Mouse (Mus musculus): ENCODE measurements around the gene Slc44a5. TPM values are rescaled to one million over a fixed set of nuclear protein-coding genes. Genes with fewer than 3 reads are reported as not detected.

Slc44a5 gene
- polyA plus RNA-seq, 1 experiment = 3.7 TPM

DNA sequence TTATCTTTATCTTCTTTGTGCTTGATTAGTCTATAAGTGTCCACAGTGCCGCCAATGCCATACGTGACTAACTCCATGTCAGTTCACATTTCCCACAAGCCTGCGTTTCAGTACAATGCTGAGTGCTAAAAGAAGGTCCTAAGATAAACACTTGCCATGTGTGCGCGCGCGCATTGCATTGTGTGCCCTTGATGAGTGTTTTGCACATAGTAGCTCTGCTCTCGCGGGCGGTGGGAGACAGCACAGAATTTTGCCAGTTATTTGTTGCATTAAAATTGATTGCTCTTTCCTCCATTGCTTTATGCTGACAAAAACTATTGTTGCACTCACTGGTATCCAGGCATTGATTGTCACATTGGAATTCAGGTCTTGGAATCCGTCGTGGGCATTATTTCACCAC is 108.5 kb downstream of the Slc44a5 start:
- TF ChIP-seq POLR2A (IDR thresholded peaks at IDR 0.05; ENCODE audit: control insufficient read depth, low read depth, low read length) = no peak
- no peak for TF ChIP-seq CTCF (IDR thresholded peaks at IDR 0.05; ENCODE audit: control insufficient read depth, insufficient read depth, insufficient replicate concordance, low read depth, low read length)

DNA sequence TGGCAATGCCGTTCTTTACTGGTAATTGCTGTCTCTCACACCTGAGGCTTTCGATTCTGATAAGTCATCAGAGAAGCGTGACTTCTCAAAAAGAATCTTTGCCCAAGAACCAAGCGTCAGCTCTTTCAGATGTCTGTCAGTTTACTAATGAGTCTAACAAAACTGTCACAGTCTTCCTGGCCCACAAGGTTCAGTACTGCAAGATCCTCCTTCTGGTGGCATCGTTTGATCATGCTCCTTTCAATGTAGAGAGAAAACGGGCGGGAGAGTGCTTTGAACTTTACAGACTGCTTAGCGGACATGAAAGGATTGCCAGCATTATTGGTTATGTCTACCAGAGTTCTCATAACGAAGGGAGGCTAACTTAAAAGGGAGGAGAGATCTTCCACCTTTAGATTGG is 109.0 kb downstream of the Slc44a5 start:
- H3K4me1 ChIP-seq (ENCODE audit: control insufficient read depth, insufficient read depth, low read length) = no peaks in the 10 kb centered on the region
- no peaks in the 10 kb centered on the region for H3K27me3 ChIP-seq (ENCODE audit: control insufficient read depth, insufficient read depth, low read length)
- TF ChIP-seq POLR2A (IDR thresholded peaks at IDR 0.05; ENCODE audit: control insufficient read depth, low read depth, low read length) = no peak
- TF ChIP-seq CTCF (IDR thresholded peaks at IDR 0.05; ENCODE audit: control insufficient read depth, insufficient read depth, insufficient replicate concordance, low read depth, low read length) = no peak
- H3K27ac ChIP-seq (ENCODE audit: control insufficient read depth, insufficient read depth, low read depth, low read length) = no peak overlapping the region
- no peaks in the 10 kb centered on the region for H3K36me3 ChIP-seq (ENCODE audit: control insufficient read depth, insufficient read depth, low read length)
- H3K4me3 ChIP-seq (ENCODE audit: control insufficient read depth, low read depth, low read length) = no peak overlapping the region

More for the DNA sequence above, 108.5 kb downstream of the Slc44a5 start:
- Histone ChIP-seq H3K4me3 (ENCODE audit: control insufficient read depth, low read depth, low read length) (no peak overlapping the region), H3K27me3 (ENCODE audit: control insufficient read depth, insufficient read depth, low read length) (no peaks in the 10 kb centered on the region), H3K27ac (ENCODE audit: control insufficient read depth, insufficient read depth, low read depth, low read length) (no peak overlapping the region), H3K4me1 (ENCODE audit: control insufficient read depth, insufficient read depth, low read length) (no peaks in the 10 kb centered on the region), H3K36me3 (ENCODE audit: control insufficient read depth, insufficient read depth, low read length) (no peaks in the 10 kb centered on the region)

DNA sequence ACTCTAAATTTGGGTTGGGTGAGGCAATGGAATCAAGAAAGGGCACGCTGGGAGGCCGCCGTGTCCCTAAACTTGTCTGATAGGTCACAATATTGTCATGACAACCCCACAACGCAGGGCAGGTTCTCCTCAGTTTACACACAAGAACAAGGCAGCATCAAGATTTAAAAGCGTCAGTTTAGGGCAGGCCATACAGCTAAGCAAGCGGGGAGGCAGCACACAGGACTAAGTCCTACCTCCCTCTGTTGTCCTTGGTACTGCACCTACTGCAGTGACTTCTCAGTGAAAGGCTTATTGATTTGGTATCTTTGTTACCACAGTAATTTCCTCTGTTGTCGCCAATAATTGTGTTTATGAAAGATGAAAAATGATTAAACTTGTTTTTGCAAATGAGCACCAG is 109.7 kb downstream of the Slc44a5 start:
- H3K36me3 ChIP-seq (ENCODE audit: control insufficient read depth, insufficient read depth, low read length) = no peaks in the 10 kb centered on the region
- TF ChIP-seq POLR2A (IDR thresholded peaks at IDR 0.05; ENCODE audit: control insufficient read depth, low read depth, low read length) (no peak), CTCF (IDR thresholded peaks at IDR 0.05; ENCODE audit: control insufficient read depth, insufficient read depth, insufficient replicate concordance, low read depth, low read length) (no peak)
- H3K27ac ChIP-seq (ENCODE audit: control insufficient read depth, insufficient read depth, low read depth, low read length) = no peak overlapping the region
- H3K27me3 ChIP-seq (ENCODE audit: control insufficient read depth, insufficient read depth, low read length) = no peaks in the 10 kb centered on the region
- H3K4me1 ChIP-seq (ENCODE audit: control insufficient read depth, insufficient read depth, low read length) = no peaks in the 10 kb centered on the region
- H3K4me3 ChIP-seq (ENCODE audit: control insufficient read depth, low read depth, low read length) = no peak overlapping the region

DNA sequence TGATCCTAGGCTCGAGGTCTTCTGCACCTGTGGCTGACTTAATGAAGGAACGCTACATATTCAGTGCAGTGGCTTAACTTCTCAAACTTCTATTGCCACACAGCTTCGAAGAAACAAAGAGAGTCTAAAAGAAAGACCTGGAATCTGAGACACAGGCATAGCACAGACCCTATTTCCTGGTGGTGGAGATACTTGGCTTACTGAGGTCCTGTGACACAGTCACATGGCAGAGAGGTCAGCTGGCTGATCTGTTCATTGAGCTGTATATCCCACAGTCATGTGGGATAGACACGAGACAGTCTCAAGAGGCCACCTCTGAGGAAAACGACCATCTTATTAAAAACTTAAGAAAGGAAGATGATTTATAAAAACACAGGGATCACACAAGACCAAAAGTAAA is 116.8 kb downstream of the Slc44a5 start:
- Histone ChIP-seq H3K4me1 (ENCODE audit: control insufficient read depth, insufficient read depth, low read length) (peaks cover 2% of the 10 kb centered on the region; the same call in 1 of the 2 replicates), H3K36me3 (ENCODE audit: control insufficient read depth, insufficient read depth, low read length) (no peaks in the 10 kb centered on the region), H3K4me3 (ENCODE audit: control insufficient read depth, low read depth, low read length) (no peak overlapping the region), H3K27ac (ENCODE audit: control insufficient read depth, insufficient read depth, low read depth, low read length) (no peak overlapping the region), H3K27me3 (ENCODE audit: control insufficient read depth, insufficient read depth, low read length) (no peaks in the 10 kb centered on the region)
- TF ChIP-seq POLR2A (IDR thresholded peaks at IDR 0.05; ENCODE audit: control insufficient read depth, low read depth, low read length) = no peak
- TF ChIP-seq CTCF (IDR thresholded peaks at IDR 0.05; ENCODE audit: control insufficient read depth, insufficient read depth, insufficient replicate concordance, low read depth, low read length) = no peak

DNA sequence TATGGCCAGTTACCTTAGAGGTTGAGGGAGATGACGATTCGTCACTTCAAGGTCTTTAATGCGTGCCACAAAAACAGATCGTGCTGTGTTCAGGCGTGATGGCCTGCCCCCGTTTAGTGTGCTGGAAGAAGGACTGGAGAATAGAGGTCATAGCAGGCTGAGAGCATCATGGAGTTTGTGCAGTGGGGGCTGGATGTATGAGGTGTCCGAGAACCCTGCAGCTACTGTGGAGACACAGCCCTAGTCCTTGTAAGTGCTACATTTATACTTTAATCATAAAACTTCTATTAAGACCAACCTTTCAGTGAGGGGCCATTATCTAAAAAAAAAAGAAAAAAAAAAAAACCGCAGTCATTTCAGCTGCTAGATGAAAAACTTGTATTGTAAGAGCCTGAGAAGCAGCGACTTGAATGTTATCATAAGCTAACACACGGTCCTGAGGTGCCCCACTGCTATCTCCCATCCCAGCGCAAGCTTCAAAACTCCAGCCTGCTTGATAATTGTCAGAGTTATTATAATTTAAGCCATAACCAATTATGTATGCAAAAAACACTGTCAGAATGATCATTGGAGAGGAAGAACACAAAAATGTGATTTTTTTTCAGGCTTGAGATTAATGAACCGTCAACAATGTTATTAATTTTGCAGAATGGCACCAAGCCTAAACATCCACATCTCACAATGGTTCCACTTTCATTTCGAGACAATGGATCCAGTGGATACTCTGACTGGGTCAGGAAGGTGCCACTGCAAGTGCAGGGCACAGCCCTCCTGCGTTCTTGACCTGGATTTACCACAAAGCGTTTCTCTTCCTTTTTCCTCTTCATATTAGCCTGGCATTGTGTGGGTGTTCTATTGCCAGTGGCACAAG is 118.5 kb downstream of the Slc44a5 start:
- H3K27me3 ChIP-seq (ENCODE audit: control insufficient read depth, insufficient read depth, low read length) = no peaks in the 10 kb centered on the region
- no peaks in the 10 kb centered on the region for H3K36me3 ChIP-seq (ENCODE audit: control insufficient read depth, insufficient read depth, low read length)
- H3K4me3 ChIP-seq (ENCODE audit: control insufficient read depth, low read depth, low read length) = no peak overlapping the region
- peaks cover 2% of the 10 kb centered on the region; the same call in 1 of the 2 replicates for H3K4me1 ChIP-seq (ENCODE audit: control insufficient read depth, insufficient read depth, low read length)
- TF ChIP-seq POLR2A (IDR thresholded peaks at IDR 0.05; ENCODE audit: control insufficient read depth, low read depth, low read length) = no peak
- no peak for TF ChIP-seq CTCF (IDR thresholded peaks at IDR 0.05; ENCODE audit: control insufficient read depth, insufficient read depth, insufficient replicate concordance, low read depth, low read length)
- H3K27ac ChIP-seq (ENCODE audit: control insufficient read depth, insufficient read depth, low read depth, low read length) = no peak overlapping the region

DNA sequence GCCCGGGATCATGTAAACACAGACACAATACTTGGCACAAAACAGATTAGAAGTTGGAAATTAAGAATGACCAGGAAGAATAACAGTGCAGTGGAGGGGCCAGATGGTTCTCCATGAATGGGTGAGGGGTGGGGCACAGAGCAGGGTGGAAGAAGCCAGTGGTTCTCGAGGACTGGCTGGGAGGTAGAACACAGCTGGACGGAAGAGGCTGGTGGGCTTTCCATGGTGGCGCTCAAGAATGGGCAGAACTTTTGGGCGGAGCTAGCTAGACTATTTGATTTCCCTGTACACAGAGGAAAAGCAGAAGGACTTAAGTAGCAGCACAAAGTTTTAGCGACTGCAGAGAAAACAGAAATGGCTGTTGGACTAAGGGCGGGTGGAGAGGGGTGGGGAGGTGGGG is 119.2 kb downstream of the Slc44a5 start:
- no peaks in the 10 kb centered on the region for H3K27me3 ChIP-seq (ENCODE audit: control insufficient read depth, insufficient read depth, low read length)
- H3K36me3 ChIP-seq (ENCODE audit: control insufficient read depth, insufficient read depth, low read length) = no peaks in the 10 kb centered on the region
- H3K27ac ChIP-seq (ENCODE audit: control insufficient read depth, insufficient read depth, low read depth, low read length) = no peak overlapping the region
- H3K4me3 ChIP-seq (ENCODE audit: control insufficient read depth, low read depth, low read length) = no peak overlapping the region
- TF ChIP-seq POLR2A (IDR thresholded peaks at IDR 0.05; ENCODE audit: control insufficient read depth, low read depth, low read length) (no peak), CTCF (IDR thresholded peaks at IDR 0.05; ENCODE audit: control insufficient read depth, insufficient read depth, insufficient replicate concordance, low read depth, low read length) (no peak)
- peaks cover 2% of the 10 kb centered on the region; the same call in 1 of the 2 replicates for H3K4me1 ChIP-seq (ENCODE audit: control insufficient read depth, insufficient read depth, low read length)

DNA sequence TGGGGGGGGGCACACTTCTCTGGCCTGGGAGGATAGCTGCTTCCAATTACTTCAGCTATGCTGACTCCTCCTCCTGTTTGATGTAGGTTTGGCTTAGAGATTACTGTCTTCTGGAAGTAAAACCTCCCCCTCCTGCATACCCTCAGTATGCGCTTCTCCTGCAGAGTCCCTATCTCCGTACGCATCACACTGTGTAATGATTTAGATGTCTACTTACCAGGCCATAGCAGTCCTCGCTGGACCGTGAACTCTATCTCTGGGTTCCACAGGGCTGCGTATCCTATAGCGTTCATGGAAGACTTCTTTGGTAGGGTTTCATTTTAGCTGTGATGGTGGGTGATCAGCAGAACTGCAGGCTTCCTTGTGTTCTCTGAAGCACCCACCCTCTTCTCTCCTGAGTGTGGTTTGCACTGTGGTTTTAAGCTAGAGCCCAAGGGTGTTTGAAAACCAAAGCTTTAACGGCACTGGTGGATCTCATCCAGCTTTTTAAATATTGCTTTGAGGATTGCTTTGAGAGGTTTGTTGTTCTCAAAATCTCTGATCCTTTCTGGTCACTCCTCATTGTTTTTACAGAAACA is 120.6 kb downstream of the Slc44a5 start:
- no peaks in the 10 kb centered on the region for H3K27me3 ChIP-seq (ENCODE audit: control insufficient read depth, insufficient read depth, low read length)
- H3K36me3 ChIP-seq (ENCODE audit: control insufficient read depth, insufficient read depth, low read length) = no peaks in the 10 kb centered on the region
- peaks cover 2% of the 10 kb centered on the region; the same call in 1 of the 2 replicates for H3K4me1 ChIP-seq (ENCODE audit: control insufficient read depth, insufficient read depth, low read length)
- TF ChIP-seq POLR2A (IDR thresholded peaks at IDR 0.05; ENCODE audit: control insufficient read depth, low read depth, low read length) = no peak
- TF ChIP-seq CTCF (IDR thresholded peaks at IDR 0.05; ENCODE audit: control insufficient read depth, insufficient read depth, insufficient replicate concordance, low read depth, low read length) = no peak
- H3K4me3 ChIP-seq (ENCODE audit: control insufficient read depth, low read depth, low read length) = no peak overlapping the region
- H3K27ac ChIP-seq (ENCODE audit: control insufficient read depth, insufficient read depth, low read depth, low read length) = no peak overlapping the region
